Mouse (Mus musculus) MEL (cell line): ENCODE measurements around the gene Neurod2. TPM values are rescaled to one million over a fixed set of nuclear protein-coding genes. Genes with fewer than 3 reads are reported as not detected.

Experiments used
- DNase-seq: peaks from one replicate; pipeline ENCODE4 v3.0.0; 2011; ENCODE audit warnings: low read depth, low spot score
- H3K27ac ChIP-seq: 2 replicates; pipeline ENCODE4 v1.5.1; 2012; ENCODE audit warnings: low read depth, mild to moderate bottlenecking, control low read depth, low read length, moderate library complexity; ENCODE audit not compliant: control insufficient read depth
- H3K27me3 ChIP-seq, 2 experiments: fragments of 150-350 bp in 1 of 2; sonication (generic) in 1 of 2; 2 replicates each; pipeline ENCODE4 v1.6.1; 2012; ENCODE audit warnings: low read length in 2 of 2, mild to moderate bottlenecking in 2 of 2, improper control_type of control experiment in 1 of 2, moderate library complexity in 1 of 2; ENCODE audit not compliant: insufficient read depth in 2 of 2, control insufficient read depth in 1 of 2
- H3K36me3 ChIP-seq, 2 experiments: 2 replicates each; pipeline ENCODE4 v1.6.1; 2012 to 2014; ENCODE audit warnings: low read length in 2 of 2, improper control_type of control experiment in 1 of 2, inconsistent platforms in 1 of 2, mild to moderate bottlenecking in 1 of 2; ENCODE audit not compliant: insufficient read depth in 2 of 2, control insufficient read depth in 1 of 2
- H3K4me1 ChIP-seq, 2 experiments: fragments of 150-350 bp in 1 of 2; sonication (generic) in 1 of 2; 2 replicates each; pipeline ENCODE4 v1.6.1; 2012; ENCODE audit warnings: low read length in 2 of 2, improper control_type of control experiment in 1 of 2, mild to moderate bottlenecking in 1 of 2; ENCODE audit not compliant: insufficient read depth in 2 of 2, control insufficient read depth in 1 of 2
- H3K4me3 ChIP-seq, 2 experiments: fragments of 150-350 bp in 1 of 2; sonication (generic) in 1 of 2; 2 replicates each; pipeline ENCODE4 v1.5.1; 2012; ENCODE audit warnings: low read depth in 2 of 2, low read length in 2 of 2, mild to moderate bottlenecking in 2 of 2, moderate library complexity in 2 of 2, control low read depth in 1 of 2, improper control_type of control experiment in 1 of 2; ENCODE audit not compliant: control insufficient read depth in 1 of 2, insufficient read depth in 1 of 2
- H3K79me2 ChIP-seq: 2 replicates; pipeline ENCODE4 v1.6.1; 2012; ENCODE audit warnings: mild to moderate bottlenecking, low read length, moderate library complexity; ENCODE audit not compliant: control insufficient read depth, poor library complexity, insufficient read depth
- H3K9ac ChIP-seq: 2 replicates; pipeline ENCODE4 v1.6.1; 2012; ENCODE audit warnings: low read depth, mild to moderate bottlenecking, control low read depth, low read length, moderate library complexity; ENCODE audit not compliant: control insufficient read depth, poor library complexity, severe bottlenecking
- H3K9me3 ChIP-seq: fragments of 150-350 bp; sonication (generic); replicated peaks from 2 replicates; pipeline ENCODE4 v1.6.1; 2012; ENCODE audit warnings: mild to moderate bottlenecking, low read length, improper control_type of control experiment, moderate library complexity; ENCODE audit not compliant: insufficient read depth
- CHD1 ChIP-seq: IDR thresholded peaks from 2 replicates; pipeline ENCODE4 v1.6.1; 2012; ENCODE audit warnings: low read depth, mild to moderate bottlenecking, inconsistent platforms, low read length, improper control_type of control experiment
- CHD2 ChIP-seq: IDR thresholded peaks from 2 replicates; pipeline ENCODE4 v1.6.1; 2011; ENCODE audit warnings: low read length, improper control_type of control experiment
- CTCF ChIP-seq, 3 experiments: IDR thresholded peaks in 2 of 3; conservative IDR thresholded peaks in 1 of 3; 2 replicates each; pipeline ENCODE4 v1.5.1; 2011 to 2012; ENCODE audit warnings: low read length in 3 of 3, low read depth in 2 of 3, mild to moderate bottlenecking in 2 of 3, improper control_type of control experiment in 1 of 3, inconsistent platforms in 1 of 3, mixed read lengths in 1 of 3, moderate library complexity in 1 of 3; ENCODE audit not compliant: control insufficient read depth in 1 of 3, insufficient read depth in 1 of 3, poor library complexity in 1 of 3, severe bottlenecking in 1 of 3
- E2F4 ChIP-seq: IDR thresholded peaks from 2 replicates; pipeline ENCODE4 v1.6.1; 2011; ENCODE audit warnings: low read depth, low read length, improper control_type of control experiment, borderline replicate concordance
- EP300 ChIP-seq, 2 experiments: IDR thresholded peaks; 2 replicates each; pipeline ENCODE4 v1.6.1; 2011; ENCODE audit warnings: improper control_type of control experiment in 2 of 2, low read length in 2 of 2, low read depth in 1 of 2, mild to moderate bottlenecking in 1 of 2
- ETS1 ChIP-seq: IDR thresholded peaks from 2 replicates; pipeline ENCODE4 v1.6.1; 2012; ENCODE audit warnings: low read depth, mild to moderate bottlenecking, inconsistent platforms, low read length, improper control_type of control experiment, moderate library complexity
- GATA1 ChIP-seq: IDR thresholded peaks from 2 replicates; pipeline ENCODE4 v1.6.1; 2011; ENCODE audit warnings: low read depth, low read length, improper control_type of control experiment
- JUND ChIP-seq: IDR thresholded peaks from 2 replicates; pipeline ENCODE4 v1.6.1; 2011; ENCODE audit warnings: low read depth, mild to moderate bottlenecking, improper control_type of control experiment, low read length
- MAFK ChIP-seq: IDR thresholded peaks from 2 replicates; pipeline ENCODE4 v1.6.1; 2011; ENCODE audit warnings: low read depth, mild to moderate bottlenecking, low read length, improper control_type of control experiment, borderline replicate concordance
- MXI1 ChIP-seq: IDR thresholded peaks from 2 replicates; pipeline ENCODE4 v1.6.1; 2011; ENCODE audit warnings: mild to moderate bottlenecking, low read depth, low read length, improper control_type of control experiment
- MYC ChIP-seq: IDR thresholded peaks from 2 replicates; pipeline ENCODE4 v1.6.1; 2011; ENCODE audit warnings: low read depth, mild to moderate bottlenecking, low read length, improper control_type of control experiment, moderate library complexity
- NELFE ChIP-seq: IDR thresholded peaks from 2 replicates; pipeline ENCODE4 v1.6.1; 2011; ENCODE audit warnings: low read depth, low read length, improper control_type of control experiment
- NRF1 ChIP-seq: IDR thresholded peaks from 2 replicates; pipeline ENCODE4 v1.6.1; 2014; ENCODE audit warnings: low read depth, mild to moderate bottlenecking, inconsistent platforms, low read length, improper control_type of control experiment, moderate library complexity; ENCODE audit not compliant: poor library complexity, insufficient read depth, severe bottlenecking
- POLR2A ChIP-seq, 2 experiments: IDR thresholded peaks; 2 replicates each; pipeline ENCODE4 v1.6.1; 2011 to 2012; ENCODE audit warnings: low read length in 2 of 2, mild to moderate bottlenecking in 2 of 2, control low read depth in 1 of 2, improper control_type of control experiment in 1 of 2, low read depth in 1 of 2, moderate library complexity in 1 of 2; ENCODE audit not compliant: control insufficient read depth in 1 of 2, insufficient read depth in 1 of 2, poor library complexity in 1 of 2
- POLR2AphosphoS2 ChIP-seq: IDR thresholded peaks from 2 replicates; pipeline ENCODE4 v1.6.1; 2011; ENCODE audit warnings: low read length, improper control_type of control experiment
- POLR2AphosphoS5 ChIP-seq: IDR thresholded peaks from 2 replicates; pipeline ENCODE4 v1.6.1; 2012; ENCODE audit warnings: low read depth, borderline replicate concordance, mild to moderate bottlenecking, inconsistent platforms, low read length, moderate library complexity, mixed read lengths
- RCOR1 ChIP-seq: IDR thresholded peaks from 2 replicates; pipeline ENCODE4 v1.6.1; 2012; ENCODE audit warnings: low read depth, mild to moderate bottlenecking, inconsistent platforms, low read length, improper control_type of control experiment
- SMC3 ChIP-seq: IDR thresholded peaks from 2 replicates; pipeline ENCODE4 v1.6.1; 2011; ENCODE audit warnings: low read depth, low read length, improper control_type of control experiment
- TBP ChIP-seq: IDR thresholded peaks from 2 replicates; pipeline ENCODE4 v1.8.0; 2011; ENCODE audit warnings: low read depth, low read length, improper control_type of control experiment
- TCF12 ChIP-seq: IDR thresholded peaks from 2 replicates; pipeline ENCODE4 v1.6.1; 2014; ENCODE audit warnings: low read depth, mild to moderate bottlenecking, inconsistent platforms, low read length, improper control_type of control experiment, moderate library complexity
- ZC3H11A ChIP-seq: IDR thresholded peaks from 2 replicates; pipeline ENCODE4 v1.6.1; 2012; ENCODE audit warnings: low read depth, mild to moderate bottlenecking, inconsistent platforms, low read length, improper control_type of control experiment
- ZNF384 ChIP-seq: IDR thresholded peaks from 2 replicates; pipeline ENCODE4 v1.6.1; 2012; ENCODE audit warnings: low read depth, mild to moderate bottlenecking, inconsistent platforms, low read length, improper control_type of control experiment
- polyA plus RNA-seq, 2 experiments: library from polyadenylated mRNA; stranded (reverse) in 1 of 2; unstranded in 1 of 2; fragments of >175 nt in 1 of 2; fragments of >200 nt in 1 of 2; gene quantifications; 2 replicates each; pipeline versions ENCODE4 v1.2.1 to v1.2.4; 2012; ENCODE audit warnings: low replicate concordance in 2 of 2, low read depth in 1 of 2; ENCODE audit not compliant: insufficient read length in 2 of 2, insufficient read depth in 1 of 2, missing spikeins in 1 of 2
- total RNA-seq: library from RNA; depleted of rRNA; stranded (reverse); fragments of 300-350 nt; gene quantifications from 2 replicates; pipeline ENCODE4 v1.2.3, GENCODE M21; 2012

Neurod2 gene
- total and polyA plus RNA-seq, 3 experiments, result not detected

DNA sequence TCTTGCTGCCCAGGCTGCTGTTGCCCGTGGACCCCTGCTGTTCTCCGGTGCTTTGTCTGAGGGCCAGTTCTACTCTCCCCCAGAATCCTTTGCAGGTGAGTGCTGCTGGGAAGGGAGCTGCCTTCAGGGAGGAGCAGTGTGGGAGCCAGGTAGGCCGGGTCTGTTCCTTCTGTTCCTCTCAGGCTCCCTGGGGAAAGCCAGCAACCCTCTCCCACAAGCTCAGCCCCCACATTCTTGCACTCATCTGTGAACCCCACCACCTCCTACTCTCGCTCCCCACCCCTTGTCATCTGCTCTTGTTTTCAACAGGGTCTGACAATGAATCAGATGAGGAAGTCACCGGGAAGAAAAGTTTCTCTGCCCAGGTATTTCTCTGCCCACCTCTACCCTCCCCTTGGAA lies 47.3 kb upstream of the Neurod2 start:
- Histone ChIP-seq H3K36me3 (peaks cover 0 to 4% of the 10 kb centered on the region in 2 experiments; a peak in 2 of 4 replicates), H3K9ac (no peak overlapping the region), H3K9me3 (no peaks in the 10 kb centered on the region), H3K79me2 (no peaks in the 10 kb centered on the region), H3K27me3 (no peaks in the 10 kb centered on the region), H3K27ac (no peak overlapping the region), H3K4me1 (no peaks in the 10 kb centered on the region), H3K4me3 (no peak overlapping the region)
- TF ChIP-seq POLR2AphosphoS5 (no peak), EP300 (IDR thresholded peaks at IDR 0.05; ENCODE audit: low read depth in 1 of 2, low read length in 2 of 2) (no peak), E2F4 (no peak), MXI1 (no peak), ZC3H11A (no peak), TCF12 (no peak), JUND (no peak), NELFE (no peak)
- no peak for DNase-seq

DNA sequence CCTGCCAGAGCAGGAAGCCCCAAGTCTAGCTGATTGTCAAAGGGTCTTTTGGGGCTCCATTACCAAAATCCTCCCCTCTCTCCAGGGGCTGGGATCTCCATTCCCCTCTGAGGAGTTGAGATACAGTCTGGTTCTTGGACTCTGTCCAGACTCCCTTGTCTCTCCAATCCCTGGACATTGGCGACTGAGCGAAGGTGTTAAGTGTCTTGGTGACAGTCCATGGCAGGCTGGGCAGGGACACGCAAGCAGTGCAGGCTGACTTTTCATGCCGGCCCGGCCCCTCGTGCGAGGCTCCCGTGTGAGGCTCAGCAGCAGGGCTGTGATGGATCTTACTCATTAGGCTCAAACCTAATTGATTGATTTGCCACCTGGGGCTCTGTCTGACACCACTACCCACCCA lies 44.8 kb upstream of the Neurod2 start:
- H3K4me1 ChIP-seq, result no peaks in the 10 kb centered on the region
- no peaks in the 10 kb centered on the region; the same call in 1 of the 2 replicates for H3K79me2 ChIP-seq
- TF ChIP-seq NRF1 (no peak), RCOR1 (no peak), ZNF384 (no peak), POLR2AphosphoS2 (no peak), TBP (no peak), ETS1 (no peak), JUND (no peak), MAFK (no peak), POLR2AphosphoS5 (no peak)
- no peaks in the 10 kb centered on the region for H3K27me3 ChIP-seq
- no peak overlapping the region for H3K4me3 ChIP-seq
- H3K27ac ChIP-seq, result no peak overlapping the region
- H3K9ac ChIP-seq, result no peak overlapping the region
- no peak for DNase-seq
- peaks cover 0 to 4% of the 10 kb centered on the region in 2 experiments; a peak in 2 of 4 replicates for H3K36me3 ChIP-seq
- no peaks in the 10 kb centered on the region for H3K9me3 ChIP-seq

DNA sequence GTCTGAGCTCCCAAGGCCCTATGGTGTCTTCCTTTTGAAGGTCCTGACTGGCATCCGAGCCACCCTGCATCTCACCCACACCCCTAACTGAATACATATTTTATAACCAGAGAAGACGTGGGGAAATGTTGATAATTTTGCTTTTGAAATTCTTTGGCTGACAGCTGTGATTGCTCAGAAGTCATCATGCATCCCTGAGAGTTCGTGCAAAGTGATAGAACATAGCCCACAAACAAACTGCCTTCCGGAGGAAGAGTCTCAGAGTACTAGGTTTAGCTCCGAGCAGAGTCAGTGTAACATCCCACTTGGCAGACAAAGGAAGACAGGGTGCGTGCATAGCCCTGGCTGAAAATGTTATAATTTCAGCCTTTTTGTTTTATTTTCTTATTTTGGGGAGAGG lies 43.8 kb upstream of the Neurod2 start:
- Histone ChIP-seq H3K4me1 (no peaks in the 10 kb centered on the region), H3K9ac (no peak overlapping the region), H3K27me3 (no peaks in the 10 kb centered on the region), H3K9me3 (no peaks in the 10 kb centered on the region), H3K27ac (no peak overlapping the region), H3K79me2 (no peaks in the 10 kb centered on the region; the same call in 1 of the 2 replicates), H3K4me3 (no peak overlapping the region), H3K36me3 (peaks cover 0 to 3% of the 10 kb centered on the region in 2 experiments; a peak in 2 of 4 replicates)
- TF ChIP-seq POLR2A (IDR thresholded peaks at IDR 0.05; ENCODE audit: control insufficient read depth in 1 of 2, insufficient read depth in 1 of 2, low read depth in 1 of 2, low read length in 2 of 2, poor library complexity in 1 of 2) (no peak), ZC3H11A (no peak), POLR2AphosphoS5 (no peak), SMC3 (no peak), MXI1 (no peak), GATA1 (no peak), MYC (no peak), POLR2AphosphoS2 (no peak), TBP (no peak), CHD1 (no peak), ZNF384 (no peak), E2F4 (no peak), CHD2 (no peak), RCOR1 (no peak), CTCF (IDR thresholded peaks at IDR 0.05 in 2 of 3, conservative IDR thresholded peaks at IDR 0.05 in 1 of 3; ENCODE audit: control insufficient read depth in 1 of 3, insufficient read depth in 1 of 3, low read depth in 2 of 3, low read length in 3 of 3, poor library complexity in 1 of 3, severe bottlenecking in 1 of 3) (no peak)
- no peak for DNase-seq
